ENCODE assay signal across 8 mouse cellular contexts in the genomic region with DNA sequence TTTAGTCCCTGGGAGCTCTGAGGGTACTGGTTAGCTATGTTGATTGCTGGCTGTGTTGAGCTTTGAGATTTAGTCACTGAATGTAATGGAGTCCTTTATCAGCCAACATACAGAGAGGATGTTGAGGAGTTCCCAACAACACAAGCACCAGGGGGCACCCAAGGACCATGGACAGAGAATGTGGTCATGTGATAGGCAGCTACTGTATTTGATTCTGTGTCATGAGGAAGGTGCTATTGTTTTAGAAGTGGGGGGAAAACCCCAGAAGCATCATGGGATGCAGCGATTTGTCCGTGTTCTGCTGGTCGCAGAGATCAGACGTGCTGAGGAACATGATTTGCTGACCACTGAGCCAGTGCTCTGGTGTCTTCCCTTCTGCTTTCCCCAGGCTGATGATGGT.
A peak's percentile ranks its signal among the peaks of the same experiment; 100 is the strongest.
DNase-seq lines count a peak whose midpoint lies in the region; ATAC-seq and TF ChIP-seq lines count a peak whose summit lies in the region.
"Not testable (repeated sequence)": the region's sequence is repeated elsewhere in the genome, so short reads cannot be mapped to it uniquely, and the experiment has no call there.

No protein-coding gene starts in this region.

- not testable (repeated sequence) for H3K9me3 ChIP-seq in forebrain, embryonic 14.5 days (replicated peaks; ENCODE audit: control insufficient read depth, low read length); heart, postnatal 0 days (replicated peaks; ENCODE audit: control insufficient read depth, low read length)

- H3K36me3 ChIP-seq in forebrain, embryonic 14.5 days (ENCODE audit: control insufficient read depth, insufficient read depth, low read length): peaks cover 34% of the 10 kb centered on the region
- not testable (repeated sequence) for H3K36me3 ChIP-seq in heart, postnatal 0 days (replicated peaks; ENCODE audit: control insufficient read depth, insufficient read depth, low read length)

- peak; percentile 70 for TF ChIP-seq CTCF in heart, postnatal 0 days (IDR thresholded peaks at IDR 0.05; ENCODE audit: low read depth)
- peak; percentile 14; the same call in 1 of the 2 replicates for TF ChIP-seq CTCF in lung, adult 2 months (IDR thresholded peaks at IDR 0.05; ENCODE audit: insufficient read depth, low read length)
- TF ChIP-seq CTCF in olfactory bulb, adult 2 months (IDR thresholded peaks at IDR 0.05; ENCODE audit: insufficient read depth, low read depth, low read length): not testable (repeated sequence)

- H3K9ac ChIP-seq in forebrain, embryonic 14.5 days (ENCODE audit: low read length); heart, postnatal 0 days (replicated peaks; ENCODE audit: low read depth, low read length): not testable (repeated sequence)

- not testable (repeated sequence) for TF ChIP-seq POLR2A in lung, adult 2 months (IDR thresholded peaks at IDR 0.05; ENCODE audit: borderline replicate concordance, extremely low read depth, low read depth, low read length); olfactory bulb, adult 2 months (IDR thresholded peaks at IDR 0.05; ENCODE audit: insufficient read depth, low read depth, low read length)

- H3K4me1 ChIP-seq in forebrain, embryonic 14.5 days (ENCODE audit: control insufficient read depth, insufficient read depth, low read length); heart, postnatal 0 days (ENCODE audit: control insufficient read depth, insufficient read depth); lung, adult 2 months (ENCODE audit: control insufficient read depth, insufficient read depth, low read length): not testable (repeated sequence)
- H3K4me1 ChIP-seq in olfactory bulb, adult 2 months (ENCODE audit: control insufficient read depth, insufficient read depth, low read length): peaks cover 18% of the 10 kb centered on the region

- H3K4me2 ChIP-seq in forebrain, embryonic 14.5 days (ENCODE audit: low read length); heart, postnatal 0 days (ENCODE audit: low read depth, low read length): not testable (repeated sequence)

- H3K27ac ChIP-seq in forebrain, embryonic 14.5 days (ENCODE audit: low read depth, low read length); heart, postnatal 0 days (ENCODE audit: low read depth): not testable (repeated sequence)
- peak overlapping the region; percentile 35; the same call in 1 of the 2 replicates for H3K27ac ChIP-seq in olfactory bulb, adult 2 months (ENCODE audit: insufficient read depth, low read depth, low read length)

- ATAC-seq in forebrain, embryonic 14.5 days: peak; percentile 58; the same call in 1 of the 2 replicates
- ATAC-seq in heart, postnatal 0 days (ENCODE audit: insufficient read depth, low read depth): peak; percentile 68

- DNase-seq in 416B (ENCODE audit: low read depth): peak; percentile 15
- DNase-seq in R1 (ENCODE audit: low read depth, low spot score): peak; percentile 18
- DNase-seq in cerebellum, adult 9-10 months: peak; percentile 63
- not testable (repeated sequence) for DNase-seq in forebrain, embryonic 14.5 days (ENCODE audit: low spot score); heart, postnatal 0 days (ENCODE audit: low spot score); lung, adult 2 months
- peak; percentile 32 for DNase-seq in kidney, adult 18-20 months

- not testable (repeated sequence) for TF ChIP-seq EP300 in heart, postnatal 0 days (IDR thresholded peaks at IDR 0.05; ENCODE audit: low read depth)

- WGBS in forebrain, embryonic 14.5 days: 80% methylated on average over 4 of the region's 4 CpGs
- 44% methylated on average over 4 of the region's 4 CpGs for WGBS in heart, postnatal 0 days
- 48% methylated on average over 4 of the region's 4 CpGs for WGBS in lung, adult 2 months
- 77% methylated on average over 4 of the region's 4 CpGs for whole genome bisulfite sequencing in olfactory bulb, adult 2 months

- not testable (repeated sequence) for H3K27me3 ChIP-seq in forebrain, embryonic 14.5 days (replicated peaks; ENCODE audit: control insufficient read depth, insufficient read depth, low read length); heart, postnatal 0 days (ENCODE audit: control insufficient read depth, insufficient read depth, low read length)

- H3K4me3 ChIP-seq in forebrain, embryonic 14.5 days (ENCODE audit: low read depth, low read length); heart, postnatal 0 days (ENCODE audit: low read depth, low read length); lung, adult 2 months (replicated peaks; ENCODE audit: extremely low read depth, low read depth, low read length); olfactory bulb, adult 2 months (ENCODE audit: insufficient read depth, low read depth, low read length): not testable (repeated sequence)
